Mouse (Mus musculus): ENCODE measurements around the gene Dydc2. TPM values are rescaled to one million over a fixed set of nuclear protein-coding genes. Genes with fewer than 3 reads are reported as not detected.
"Not testable (repeated sequence)": the region's sequence is repeated elsewhere in the genome, so short reads cannot be mapped to it uniquely, and the experiment has no call there.

Dydc2 gene
- polyA plus RNA-seq (2012; rRNA removed), result not detected in 2 replicates

DNA sequence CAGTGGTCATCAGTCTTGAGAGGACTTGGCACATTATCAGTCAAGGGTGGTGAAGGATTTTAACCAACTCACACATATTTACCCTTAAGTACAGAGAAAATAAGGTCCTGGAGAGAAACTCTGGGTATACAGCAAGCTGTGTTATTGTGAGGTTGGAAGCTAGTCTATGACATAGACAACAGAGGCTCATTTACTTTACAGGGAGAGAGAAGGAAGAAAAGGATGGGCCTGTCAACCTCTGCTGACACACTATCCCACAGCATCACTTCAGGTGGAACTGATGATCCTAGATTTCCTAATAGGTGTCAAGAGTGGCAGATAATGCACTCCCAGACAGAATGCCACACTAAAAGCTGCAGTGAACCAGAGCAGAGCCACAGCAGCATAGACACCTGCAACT, at the start of gene Dydc2:
Gene Dydc2 (minus strand): TSS at position 101 of the 400 bp plus-strand sequence.
- DNase-seq (ENCODE audit: low spot score), result no peak

DNA sequence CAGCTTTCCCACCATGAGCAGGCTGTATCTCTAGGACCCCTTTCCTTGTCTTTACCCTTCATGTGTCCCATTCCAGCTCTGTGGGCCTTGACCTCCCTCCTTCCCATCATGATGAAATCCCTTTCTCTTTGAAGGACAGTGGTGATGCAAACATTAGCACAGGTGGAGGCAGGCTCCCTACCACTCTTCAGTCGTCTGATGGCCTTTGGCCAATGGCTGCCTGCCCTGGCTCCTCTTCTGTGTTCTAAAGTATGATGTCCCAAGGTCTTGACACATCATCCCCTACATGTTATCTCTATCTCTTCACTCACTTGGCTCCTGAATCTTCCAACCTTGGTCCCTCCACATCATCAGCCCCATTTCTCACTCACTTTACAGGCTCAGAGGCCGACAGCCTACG, 47.3 kb upstream of the Dydc2 start:
- no peak for DNase-seq (ENCODE audit: low spot score)

DNA sequence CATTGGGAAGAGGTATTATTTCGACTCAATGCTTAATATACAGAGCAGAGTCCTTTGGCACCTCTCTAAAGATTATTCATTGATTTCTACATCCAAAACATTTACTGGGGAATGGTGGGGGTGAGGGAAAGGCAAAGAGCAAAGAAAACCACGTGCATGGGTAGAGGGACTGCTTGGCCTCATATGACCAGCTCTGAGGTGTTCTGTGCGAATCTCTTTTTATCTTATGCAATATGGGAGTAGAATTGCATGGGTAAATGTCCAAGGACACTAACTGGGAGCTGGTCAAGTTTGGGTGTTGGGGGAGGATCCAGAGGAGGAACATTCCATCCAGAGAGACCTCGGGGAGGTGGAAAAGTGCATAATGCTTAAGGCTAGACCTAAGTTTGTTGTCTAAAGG, 43.9 kb upstream of the Dydc2 start:
- no peak for DNase-seq (ENCODE audit: low spot score)

DNA sequence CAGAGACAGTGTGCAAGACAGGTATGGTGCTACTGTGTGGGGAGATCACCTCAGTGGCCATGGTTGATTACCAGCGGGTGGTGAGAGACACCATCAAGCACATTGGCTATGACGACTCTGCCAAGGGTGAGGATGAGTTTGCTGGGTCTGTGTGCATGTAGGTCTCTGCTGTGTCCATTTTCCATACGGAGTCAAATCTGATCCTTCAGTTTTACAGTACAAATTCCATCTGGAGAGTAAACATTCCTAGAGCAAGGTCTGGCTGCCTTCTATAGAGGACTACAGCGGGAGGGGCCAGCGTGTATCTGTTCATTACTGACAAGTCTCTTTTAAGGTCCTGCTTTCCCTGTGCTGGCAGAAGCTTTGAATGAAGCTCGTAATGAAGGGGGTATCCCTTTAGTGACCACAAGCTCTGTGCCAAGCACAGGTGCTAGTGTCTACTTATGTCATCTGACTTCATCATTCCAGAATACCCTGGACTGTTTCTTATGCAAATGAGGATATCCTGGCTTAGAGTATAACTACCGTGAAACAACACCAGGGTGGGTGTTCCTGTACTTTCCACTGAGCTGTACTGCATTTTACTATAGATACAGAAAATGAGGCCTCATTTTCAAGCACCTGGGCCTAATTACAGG, 42.1 kb upstream of the Dydc2 start:
- no peak for DNase-seq (ENCODE audit: low spot score)

DNA sequence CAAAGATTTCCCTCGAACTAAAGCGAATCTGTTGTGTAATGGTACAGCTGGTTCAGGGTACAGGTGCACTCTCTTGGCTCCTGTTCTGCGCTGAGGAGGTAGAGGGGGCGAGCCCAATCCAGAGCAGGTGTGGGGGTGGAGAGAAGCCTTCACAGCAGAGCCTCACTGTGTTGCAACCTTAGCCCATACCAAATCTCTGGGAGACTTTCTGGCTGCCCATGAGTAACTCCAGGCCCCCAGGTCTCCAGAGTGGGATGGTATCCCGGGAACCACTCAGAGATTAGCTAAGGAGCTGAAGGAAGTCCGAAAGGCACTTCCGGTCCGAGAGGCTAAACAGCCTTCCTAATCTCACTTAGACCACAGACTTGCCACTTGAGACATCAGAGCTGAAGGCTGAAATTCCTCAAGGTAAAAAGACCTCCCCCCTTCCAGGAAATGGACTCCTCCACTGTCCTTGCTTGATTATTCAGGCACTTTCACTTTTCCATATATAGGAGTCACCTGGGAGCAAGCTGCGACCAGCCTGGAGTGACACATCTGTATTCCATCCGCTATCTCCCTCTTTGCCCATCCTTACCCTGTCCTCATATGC, 35.9 kb upstream of the Dydc2 start, which contains the start of gene Mat1a:
Gene Mat1a (plus strand): TSS at position 183 of the 592 bp plus-strand sequence.
- DNase-seq (ENCODE audit: low spot score), result no peak

DNA sequence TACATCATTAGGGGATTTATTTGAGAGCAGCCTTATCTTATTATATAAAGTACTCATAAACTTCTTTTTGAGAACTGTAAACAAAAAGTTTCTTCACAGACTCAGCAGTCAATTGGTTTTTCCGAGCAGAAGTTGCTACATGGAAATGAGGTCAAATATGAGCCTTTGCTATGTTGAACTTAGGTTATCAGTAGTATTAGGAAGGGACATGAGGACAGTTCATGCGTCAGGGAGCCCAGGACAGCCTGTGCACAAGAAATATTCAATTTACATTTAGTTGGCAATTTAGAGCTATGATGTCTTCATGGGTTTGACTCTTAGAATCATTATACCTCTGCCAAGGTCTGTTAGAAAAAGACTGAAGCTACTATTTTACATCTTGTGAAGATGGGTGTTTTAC, 33.3 kb upstream of the Dydc2 start:
- no peak for DNase-seq (ENCODE audit: low spot score)

DNA sequence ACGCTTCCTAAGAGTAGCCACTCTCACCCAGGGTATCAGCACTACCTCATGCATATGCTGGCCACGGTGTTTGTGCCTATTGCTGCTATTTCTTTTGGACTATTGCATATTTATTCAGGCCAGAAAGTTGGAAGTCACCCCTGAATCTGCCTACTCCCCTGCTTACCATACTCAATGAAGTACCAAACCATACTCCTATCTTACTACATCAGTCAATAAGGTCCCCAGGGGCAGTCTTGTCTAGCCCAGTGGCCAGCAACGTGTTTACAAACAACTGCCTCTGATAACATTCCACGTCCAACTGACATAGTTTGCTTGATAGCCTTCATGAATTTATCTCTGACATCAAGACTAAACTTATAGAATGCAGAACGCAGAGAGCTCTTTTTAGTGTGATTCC, 32.2 kb upstream of the Dydc2 start:
- no peak for DNase-seq (ENCODE audit: low spot score)

DNA sequence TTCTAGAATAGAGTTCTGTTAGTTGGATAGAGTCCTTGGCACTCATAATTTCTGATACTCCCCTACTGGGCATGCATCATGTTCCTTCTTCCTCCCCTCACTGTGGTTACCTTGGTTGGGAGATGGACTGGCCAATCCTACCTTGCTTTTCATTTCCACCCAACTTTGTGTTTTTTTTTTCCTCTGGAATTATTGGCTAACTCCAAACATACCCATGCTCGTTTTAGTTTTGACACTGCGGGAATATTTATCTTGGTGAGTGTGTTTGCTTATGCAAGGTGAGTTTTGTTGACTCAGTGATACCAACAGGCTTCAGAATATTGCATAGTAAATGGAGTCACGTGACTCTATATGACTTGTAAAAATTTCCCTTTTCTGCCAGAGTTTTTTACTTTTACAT, 31.7 kb upstream of the Dydc2 start:
- no peak for DNase-seq (ENCODE audit: low spot score)

DNA sequence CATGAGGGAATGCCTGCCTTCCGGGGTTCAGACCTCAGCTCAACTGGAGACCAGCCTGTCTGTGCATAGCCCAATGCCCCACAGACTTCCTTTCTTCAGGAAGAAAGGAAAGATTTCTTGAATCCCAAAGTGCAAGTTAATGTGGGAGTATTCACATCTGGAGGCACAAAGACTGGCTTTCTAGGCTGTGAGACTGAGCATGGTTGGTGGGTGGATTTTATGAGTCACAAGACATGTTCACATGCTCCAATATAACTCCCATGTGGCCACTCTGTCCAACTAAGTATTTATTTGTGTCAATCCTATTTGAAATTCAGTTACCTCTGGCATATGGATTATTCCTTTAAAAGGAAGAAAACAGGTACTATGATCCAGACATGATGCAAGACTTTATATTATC, 29.7 kb upstream of the Dydc2 start:
- DNase-seq (ENCODE audit: low spot score), result no peak

DNA sequence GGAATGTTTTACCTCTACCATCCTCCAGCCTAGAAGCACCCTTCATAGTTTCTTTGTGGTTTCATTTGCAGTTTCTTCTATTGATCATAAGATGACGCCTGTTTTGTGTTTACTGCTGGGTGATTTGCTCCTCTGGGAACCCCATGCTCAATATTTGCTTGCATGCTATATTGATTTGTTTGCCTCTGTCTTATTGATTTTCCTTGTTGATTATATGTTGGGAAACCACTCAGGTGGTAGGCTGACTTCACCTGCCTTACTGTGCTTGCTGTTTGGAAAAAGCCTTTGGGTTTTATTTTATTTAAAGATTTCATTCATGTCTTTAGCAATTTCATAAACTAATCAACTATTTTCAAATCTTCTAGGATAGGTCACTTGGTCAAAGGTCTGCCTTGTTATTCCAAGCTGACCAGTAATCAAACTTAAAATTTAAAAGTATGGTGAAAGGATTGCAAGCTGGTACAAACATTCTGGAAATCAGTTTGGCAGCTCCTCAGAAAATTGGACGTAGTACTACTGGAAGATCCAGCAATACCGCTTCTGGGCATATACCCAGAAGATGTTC, 27.4 kb upstream of the Dydc2 start:
- DNase-seq (ENCODE audit: low spot score), result no peak

DNA sequence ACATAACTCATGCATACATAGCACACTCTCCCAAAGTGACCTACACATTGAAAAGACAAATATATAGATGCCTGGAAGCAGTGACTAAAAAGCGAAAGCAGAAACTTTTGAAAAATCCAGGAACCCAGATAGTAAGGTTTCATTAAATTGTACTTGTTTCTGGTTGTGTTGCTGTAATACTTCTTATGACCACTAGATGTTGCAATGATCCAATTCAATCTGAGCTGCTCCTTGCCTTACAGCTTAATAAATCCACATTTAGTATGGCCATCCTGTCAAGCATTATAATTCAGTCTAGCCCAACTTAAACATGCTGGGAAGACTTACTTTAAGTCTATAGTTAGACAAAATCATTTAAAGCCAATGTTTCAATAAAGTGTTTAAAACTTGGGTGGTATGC, 25.1 kb upstream of the Dydc2 start:
- no peak for DNase-seq (ENCODE audit: low spot score)

DNA sequence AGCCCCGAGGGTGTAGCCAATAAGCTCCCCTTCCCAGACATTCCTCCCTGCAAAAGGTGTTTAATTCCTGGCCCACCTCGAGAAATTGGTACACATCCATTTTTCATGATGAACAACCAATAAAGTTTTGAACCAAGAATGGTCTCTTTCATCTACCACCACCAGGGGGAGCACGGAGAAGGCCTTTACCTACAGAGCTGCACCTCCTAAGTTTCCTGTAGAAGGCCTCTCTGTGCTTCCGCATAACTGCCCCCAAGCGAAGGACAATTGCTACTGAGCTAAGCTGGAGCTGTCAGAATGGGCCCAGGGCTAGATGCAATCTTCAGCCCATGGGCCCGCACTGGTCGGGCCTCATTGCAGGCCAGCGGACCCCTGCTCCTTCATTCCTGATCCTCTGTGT, 21.8 kb upstream of the Dydc2 start:
- no peak for DNase-seq (ENCODE audit: low spot score)

DNA sequence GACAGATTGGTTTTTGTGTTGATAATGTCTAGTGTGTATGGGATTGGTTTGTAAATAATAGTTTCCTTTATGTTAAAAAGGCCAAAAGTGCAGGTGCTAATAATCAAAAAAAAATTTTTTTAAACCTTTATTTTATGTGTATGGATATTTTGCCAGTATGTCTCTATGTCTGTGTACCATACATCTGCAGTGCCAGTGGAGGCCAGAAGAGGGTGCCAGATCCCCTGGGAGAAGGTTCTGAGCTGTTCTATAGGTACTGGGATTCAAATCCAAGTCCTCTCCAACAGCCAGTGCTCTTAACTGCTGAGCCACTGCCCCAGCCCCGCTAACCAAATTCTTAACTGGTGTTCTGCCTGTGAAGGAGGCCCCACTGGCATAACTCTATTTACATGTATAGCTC, 18.5 kb upstream of the Dydc2 start:
- DNase-seq (ENCODE audit: low spot score), result no peak

DNA sequence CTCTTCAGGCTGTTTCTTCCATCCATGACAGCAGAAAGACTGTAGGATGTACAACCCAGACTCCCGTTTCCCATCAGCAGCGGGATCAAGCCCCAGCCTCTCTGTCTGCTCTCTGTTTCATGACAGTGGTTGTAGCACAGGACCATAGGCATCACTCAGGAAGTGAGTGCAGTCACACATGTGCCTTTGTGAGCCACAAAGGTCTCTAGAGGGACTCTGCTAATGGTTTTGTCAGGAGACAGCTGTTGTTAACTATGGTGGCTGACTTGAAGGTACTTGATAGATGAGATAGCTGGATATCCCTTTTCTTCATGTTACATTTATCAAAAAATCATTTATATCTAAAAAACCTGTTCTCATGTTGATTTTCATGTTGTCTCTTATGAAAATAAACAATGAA, 13.4 kb upstream of the Dydc2 start:
- no peak for DNase-seq (ENCODE audit: low spot score)

DNA sequence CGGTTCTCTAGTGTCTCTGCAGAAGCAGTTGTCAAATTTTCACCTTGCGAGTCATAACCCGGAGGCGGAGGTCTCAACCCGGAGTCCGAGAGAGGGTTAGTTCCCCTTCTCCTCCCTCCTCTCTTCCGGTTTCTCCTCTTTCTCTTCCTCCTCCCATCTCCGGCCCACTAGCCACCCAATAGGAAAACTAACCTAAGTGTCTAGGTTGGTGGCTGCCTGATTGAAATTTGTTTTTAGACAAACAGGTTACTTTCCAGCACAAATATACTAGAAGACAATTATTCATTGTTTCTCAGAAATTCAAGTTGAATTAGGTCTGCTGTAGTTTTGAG, 3.9 kb upstream of the Dydc2 start:
- no peak for DNase-seq (ENCODE audit: low spot score)

DNA sequence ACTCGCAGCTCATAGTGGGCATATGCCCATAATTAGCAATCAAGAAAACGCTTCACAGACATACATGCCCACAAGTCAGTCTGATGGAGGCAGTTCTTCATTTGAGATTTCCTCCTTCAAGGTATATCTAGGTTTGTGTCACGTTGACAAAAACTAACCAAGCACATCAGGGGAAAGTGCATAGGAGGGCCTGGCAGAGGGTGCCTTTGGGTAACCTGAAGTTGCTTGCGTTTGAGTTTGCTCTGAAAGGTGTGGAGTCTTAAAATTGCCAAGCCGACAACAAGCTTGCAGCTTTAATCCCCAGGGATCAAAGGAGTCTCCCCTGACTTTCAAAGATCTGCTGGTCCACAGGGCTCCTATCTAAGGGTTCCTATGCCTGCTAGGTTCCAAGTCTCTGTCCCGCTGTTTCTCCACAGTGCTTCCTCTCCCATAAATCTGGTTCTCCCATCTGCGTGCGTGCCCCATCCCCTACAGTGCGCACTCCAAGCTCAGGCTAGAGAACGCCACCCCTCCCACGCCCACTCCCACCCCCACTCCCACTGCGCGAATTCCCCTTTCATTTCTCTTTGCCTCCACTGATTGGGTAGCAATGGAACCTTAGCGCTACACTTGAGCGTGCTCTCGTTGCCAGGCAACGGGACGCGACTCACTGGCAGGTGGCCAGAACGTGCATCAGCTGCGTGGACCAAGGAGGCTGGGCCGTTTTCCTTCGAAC, 3.4 kb upstream of the Dydc2 start, which contains the start of gene Dydc1:
Gene Dydc1 (plus strand): TSS at position 683 of the 715 bp plus-strand sequence.
- DNase-seq (ENCODE audit: low spot score), result peak; percentile 30

DNA sequence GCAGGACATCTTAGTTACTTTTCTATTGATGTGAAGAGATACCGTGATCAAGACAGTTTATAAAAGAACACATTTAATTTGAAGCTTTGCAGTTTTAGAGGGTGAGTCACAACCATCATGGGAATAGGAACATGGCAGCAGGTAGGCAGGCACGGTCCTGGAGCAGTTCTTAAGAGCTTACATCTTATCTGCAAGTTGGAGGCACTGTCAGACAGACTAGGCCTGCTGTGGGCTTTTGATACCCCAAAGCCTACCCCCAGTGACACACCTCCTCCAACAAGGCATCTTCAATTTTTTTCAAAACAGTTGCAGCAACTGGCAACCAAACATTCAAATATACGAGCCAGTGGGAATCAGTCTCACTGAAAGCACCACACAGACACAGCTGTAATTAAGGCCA, 1.3 kb upstream of the Dydc2 start:
- DNase-seq (ENCODE audit: low spot score), result no peak

DNA sequence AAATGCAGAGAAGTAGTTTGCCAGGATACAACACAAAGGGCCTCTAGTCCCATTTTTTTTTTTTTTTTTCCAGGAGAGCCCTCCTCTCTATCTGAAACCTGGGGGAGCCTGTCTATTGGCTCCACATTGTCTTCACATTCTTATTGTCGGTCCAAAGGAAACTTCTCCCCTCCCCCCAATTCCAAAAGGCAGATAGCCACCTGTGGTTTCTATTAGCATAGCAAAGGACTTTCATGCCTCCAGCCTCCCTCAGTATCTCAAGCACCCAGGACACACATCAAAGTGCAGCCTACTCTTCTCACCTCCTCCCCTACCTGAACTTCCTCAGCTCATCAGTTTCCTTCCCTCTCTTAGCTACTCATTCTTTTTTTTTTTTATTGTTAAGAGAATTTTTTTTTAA, 2.6 kb downstream of the Dydc2 start:
- DNase-seq (ENCODE audit: low spot score), result no peak

DNA sequence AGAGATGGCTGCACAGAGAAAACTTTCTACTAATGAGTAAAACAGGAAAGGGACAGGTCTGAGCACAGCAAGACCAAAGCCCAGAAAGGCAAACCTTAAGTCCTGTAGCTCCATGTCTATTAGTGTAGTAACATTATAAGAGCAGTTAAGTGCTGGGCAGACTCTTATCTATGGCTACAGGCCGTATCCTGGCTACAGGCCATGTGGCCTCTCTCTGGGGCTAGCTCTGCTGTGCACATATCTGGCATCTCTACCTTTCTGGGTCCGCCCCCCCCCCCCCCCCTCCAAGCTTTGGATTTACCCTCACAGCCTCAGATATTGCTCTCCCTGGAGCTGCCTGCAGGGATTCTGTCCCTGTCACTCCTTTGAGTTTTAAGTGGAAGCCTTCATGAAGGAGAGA, 3.8 kb downstream of the Dydc2 start:
- DNase-seq (ENCODE audit: low spot score), result no peak

DNA sequence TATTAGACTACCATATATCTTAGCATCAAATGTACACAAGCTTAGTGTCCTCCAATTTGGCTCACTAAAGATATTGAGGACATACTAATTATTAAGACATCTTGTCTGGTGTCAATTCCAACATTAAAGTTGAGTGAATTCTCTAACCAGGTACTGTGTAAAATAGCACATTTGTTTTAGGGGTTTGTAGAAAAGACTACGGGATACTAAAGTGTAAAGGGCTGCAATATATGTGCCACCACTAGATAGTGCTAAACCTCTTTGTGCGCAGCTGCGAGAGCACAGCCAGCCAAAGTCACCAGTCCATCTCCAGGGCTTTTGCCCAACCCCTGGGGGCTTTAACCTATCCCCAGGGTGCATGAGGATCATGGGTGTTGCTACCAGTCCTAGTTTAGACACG, 15.8 kb downstream of the Dydc2 start:
- not testable (repeated sequence) for DNase-seq (ENCODE audit: low spot score)

DNA sequence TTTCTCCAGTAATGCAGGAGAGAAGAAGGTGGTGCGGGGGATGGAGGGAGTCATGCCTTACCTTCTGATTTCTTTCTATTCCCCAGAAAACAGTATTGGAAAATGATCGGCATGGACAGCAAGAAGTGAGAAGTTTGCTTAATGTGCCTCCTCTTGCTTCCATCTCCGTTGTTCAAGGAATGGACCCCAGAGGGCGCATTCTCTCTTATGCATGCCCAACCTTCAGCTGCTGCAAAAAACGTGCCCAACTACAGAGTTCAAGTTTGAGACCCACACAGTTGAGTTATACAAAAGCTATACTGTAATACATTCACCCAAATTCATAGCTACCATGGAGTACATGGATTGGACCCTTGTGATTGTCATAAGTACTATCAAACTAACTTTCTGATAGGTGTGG, 16.5 kb downstream of the Dydc2 start:
- DNase-seq (ENCODE audit: low spot score), result no peak

DNA sequence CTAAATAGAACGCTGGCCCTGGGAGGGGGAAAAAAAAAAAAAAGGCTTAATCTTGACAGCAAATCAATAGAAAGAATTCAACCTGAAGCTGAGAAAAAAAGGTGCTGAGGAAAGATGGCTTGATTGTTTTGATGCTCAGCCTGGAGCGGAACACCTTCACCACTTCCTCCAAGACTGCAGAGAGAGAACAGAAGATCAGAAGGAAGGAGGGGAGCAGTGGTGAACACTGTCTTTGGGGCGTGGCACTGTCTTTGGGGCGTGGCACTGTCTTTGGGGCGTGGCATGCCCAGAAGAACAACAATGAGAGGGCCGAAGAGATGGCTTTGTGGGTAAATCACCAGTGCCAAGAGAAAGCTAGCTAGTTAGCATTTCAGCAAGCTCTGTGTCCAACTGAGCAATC, 18.5 kb downstream of the Dydc2 start:
- DNase-seq (ENCODE audit: low spot score), result no peak

DNA sequence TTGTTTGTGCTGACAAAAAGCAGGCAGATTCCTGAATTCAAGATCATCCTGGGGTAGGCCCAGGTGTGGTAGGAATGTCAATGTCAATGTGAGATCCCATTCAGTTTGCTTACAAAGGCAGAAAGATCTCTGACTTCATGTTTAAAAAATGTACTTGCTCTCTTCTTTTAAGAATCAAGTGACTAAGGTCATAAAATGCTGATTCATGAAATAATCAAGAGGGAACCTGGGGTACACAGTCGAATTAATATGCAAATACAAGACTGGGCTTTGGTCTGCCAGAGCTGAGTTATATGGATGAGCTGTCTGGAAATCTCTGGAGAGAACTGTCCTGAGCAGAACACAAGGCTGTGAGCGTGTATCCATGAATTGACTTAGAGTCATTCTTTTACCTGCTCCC, 21.6 kb downstream of the Dydc2 start:
- DNase-seq (ENCODE audit: low spot score), result no peak

Measured in urinary bladder, adult 2 months (tissue).